Mouse (Mus musculus) embryo, embryonic 10 days (tissue): ENCODE data around the gene Nrip2.
A peak's percentile ranks its signal among the peaks of the same experiment; 100 is the strongest.

ENCODE experiments used
- DNase-seq: peaks from one replicate; pipeline ENCODE4 v3.0.0-alpha.2; 2015; ENCODE audit warnings: low spot score

Nrip2 gene

GRCm38 (mm10) chr6:128397574-128398261 is 1.4 kb upstream of the Nrip2 start:
- no peak for DNase-seq

GRCm38 (mm10) chr6:128399421-128400185 is 507 bp downstream of the Nrip2 start:
- no peak for DNase-seq

- no peak for DNase-seq
Measured at GRCm38 (mm10) chr6:128404708-128405107, 5.6 kb downstream of the Nrip2 start.

- no peak for DNase-seq
Measured at GRCm38 (mm10) chr6:128408544-128409125, 9.5 kb downstream of the Nrip2 start.

DNA sequence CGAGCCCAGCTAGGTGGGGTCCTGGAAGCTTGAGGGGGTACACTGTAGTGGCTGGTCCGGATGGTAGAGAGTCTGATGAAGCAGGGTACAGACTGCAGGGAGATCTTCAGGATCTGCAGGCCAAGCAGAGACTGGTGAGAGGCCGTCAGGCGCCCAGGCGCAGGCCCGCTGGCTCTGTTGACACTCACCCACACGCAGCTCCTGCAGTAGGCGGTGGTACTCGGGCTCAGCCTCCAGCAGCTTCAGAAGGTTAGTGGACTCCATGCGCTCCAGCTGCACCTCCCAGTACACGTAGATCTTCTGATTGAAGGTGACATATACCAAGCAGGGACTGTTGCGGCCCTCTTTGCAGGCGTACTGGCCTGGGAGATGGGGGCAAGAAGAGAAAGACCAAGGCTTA is 11.2 kb downstream of the Nrip2 start:
- DNase-seq = no peak

DNA sequence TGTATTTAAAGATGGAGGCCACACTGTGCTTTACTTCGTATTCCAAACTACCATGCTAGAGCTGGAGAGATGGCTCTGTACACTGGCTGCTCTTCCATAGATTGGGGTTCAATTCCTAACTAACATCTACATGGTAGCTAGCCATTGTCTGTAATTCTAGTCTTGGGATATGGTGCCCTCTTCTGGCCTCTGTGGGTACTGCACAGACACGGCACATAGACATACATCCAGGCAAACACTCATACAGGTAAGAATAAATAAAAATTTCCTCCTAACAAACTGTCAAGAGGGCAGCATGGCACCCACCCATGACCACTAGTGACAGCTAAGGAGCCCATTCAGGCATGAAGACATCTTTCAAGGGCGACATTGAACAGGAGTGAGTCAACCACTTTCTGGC is 12.0 kb downstream of the Nrip2 start:
- DNase-seq = peak; percentile 75

GRCm38 (mm10) chr6:128416169-128416568 is 17.1 kb downstream of the Nrip2 start:
- DNase-seq = no peak

GRCm38 (mm10) chr6:128418076-128418475 is 19.0 kb downstream of the Nrip2 start:
- no peak for DNase-seq

DNA sequence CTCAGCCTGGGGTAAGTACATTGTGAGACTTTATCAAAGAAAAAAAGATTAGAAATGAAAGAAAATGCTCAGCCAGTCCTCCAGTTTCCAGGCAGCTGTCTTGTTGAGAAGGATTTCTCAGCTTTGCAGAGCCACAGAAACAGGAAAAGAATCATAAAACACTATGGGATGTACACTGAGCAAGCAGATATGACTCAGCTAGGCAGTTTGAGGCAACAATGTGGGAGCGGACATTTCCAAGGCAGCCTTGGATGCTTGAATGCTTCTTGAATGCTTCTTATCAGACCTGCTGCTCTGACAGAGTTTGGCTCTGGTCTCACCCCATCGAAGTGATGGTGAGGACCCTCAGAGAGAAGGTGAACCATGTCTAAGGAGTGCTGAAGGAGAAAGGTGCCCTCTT is 21.9 kb downstream of the Nrip2 start:
- DNase-seq = no peak

GRCm38 (mm10) chr6:128421480-128421879 is 22.4 kb downstream of the Nrip2 start:
- no peak for DNase-seq

DNA sequence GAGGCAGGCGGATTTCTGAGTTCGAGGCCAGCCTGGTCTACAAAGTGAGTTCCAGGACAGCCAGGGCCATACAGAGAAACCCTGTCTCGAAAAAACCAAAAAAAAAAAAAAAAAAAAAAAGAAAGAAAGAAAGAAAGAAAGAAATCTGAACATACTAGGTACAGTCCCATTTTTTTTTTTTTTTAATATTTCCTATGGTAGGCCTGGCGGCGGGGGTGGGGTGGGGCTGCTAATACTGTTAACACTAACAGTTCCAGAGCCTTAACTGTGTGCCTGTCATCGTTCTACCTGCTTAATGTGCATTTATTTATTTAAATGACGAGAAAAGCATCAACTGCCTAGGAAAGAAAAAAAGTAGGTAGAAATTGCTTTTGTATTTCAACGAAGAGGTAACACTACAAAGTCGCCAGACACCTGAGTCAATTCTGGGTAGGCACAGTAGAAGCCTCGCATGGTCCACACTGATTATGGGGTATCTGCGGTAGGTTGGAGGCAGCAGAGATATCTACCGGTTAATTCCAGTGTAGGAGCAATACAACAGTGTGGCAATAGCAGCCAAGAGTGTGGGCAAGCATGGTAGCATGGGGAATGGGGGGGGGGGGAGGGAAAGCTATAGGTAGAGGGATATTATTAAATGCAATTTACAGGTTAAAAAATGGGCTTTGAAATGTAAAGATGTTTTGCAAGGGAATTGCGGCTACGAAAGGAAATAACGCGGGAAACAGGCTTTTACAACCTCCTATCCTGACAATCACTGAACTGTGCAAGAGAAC is 24.6 kb downstream of the Nrip2 start:
- DNase-seq = peak; percentile 21

GRCm38 (mm10) chr6:128424269-128425019 is 25.3 kb downstream of the Nrip2 start, which contains the start of gene Itfg2:
Gene Itfg2 (minus strand): TSS chr6:128424931.
- peak; percentile 98 for DNase-seq

DNA sequence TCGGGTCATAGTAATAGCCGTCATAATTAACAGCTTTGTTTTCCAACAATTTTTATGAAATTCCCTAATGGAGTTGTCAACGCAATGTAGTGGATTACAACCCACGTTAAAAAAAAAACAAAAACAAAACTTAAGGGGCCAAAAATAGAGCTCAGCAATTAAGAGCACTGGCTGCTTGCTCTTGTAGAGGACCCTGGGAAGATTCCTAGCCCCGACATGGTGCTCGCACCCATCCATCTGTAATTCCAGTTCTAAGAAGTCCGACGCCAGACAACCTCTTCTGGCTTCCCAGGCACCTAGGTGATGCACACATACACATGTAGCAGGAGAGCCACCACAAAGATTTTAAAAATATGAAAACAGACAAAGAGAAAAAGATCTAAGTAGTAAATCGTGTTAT is 25.9 kb downstream of the Nrip2 start:
- DNase-seq = no peak

DNA sequence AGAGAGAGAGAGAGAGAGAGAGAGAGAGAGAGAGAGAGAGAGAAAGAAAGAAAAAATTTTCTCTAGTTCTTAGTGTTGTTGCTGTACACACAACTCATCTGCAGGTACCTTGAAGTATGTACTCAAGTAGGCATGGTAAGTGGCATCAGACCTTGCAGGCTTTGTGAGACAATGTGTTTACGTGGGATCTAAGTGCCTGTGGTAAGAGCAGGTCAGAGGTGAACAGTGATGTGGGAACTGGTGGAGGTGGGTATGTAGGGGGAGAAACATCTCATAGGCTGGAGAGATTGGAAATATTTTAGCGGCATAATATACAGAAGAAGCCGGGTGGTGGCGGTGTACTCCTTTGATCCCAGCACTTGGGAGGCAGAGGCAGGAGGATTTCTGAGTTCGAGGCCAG is 28.5 kb downstream of the Nrip2 start:
- DNase-seq = no peak

GRCm38 (mm10) chr6:128429300-128429699 is 30.2 kb downstream of the Nrip2 start:
- DNase-seq = no peak

DNA sequence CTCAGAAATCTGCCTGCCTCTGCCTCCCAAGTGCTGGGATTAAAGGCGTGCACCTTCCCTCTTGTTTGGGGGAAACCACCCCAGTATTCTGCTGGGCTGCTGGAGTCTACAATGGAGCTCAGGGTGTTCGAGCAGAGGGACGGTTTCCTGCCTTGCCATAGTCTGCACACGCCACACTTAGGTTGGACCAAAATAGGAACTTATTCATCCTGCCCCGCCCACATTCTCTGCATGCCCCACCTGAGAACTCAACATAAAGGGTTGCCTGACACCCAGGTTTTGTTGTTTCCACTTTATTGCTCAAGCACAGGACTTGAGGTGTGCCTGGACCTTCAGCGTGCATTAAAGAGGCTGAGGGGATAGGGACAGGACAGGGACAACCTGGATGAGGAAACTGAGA is 30.7 kb downstream of the Nrip2 start:
- no peak for DNase-seq

- DNase-seq = no peak
Measured at GRCm38 (mm10) chr6:128432356-128432915, 33.3 kb downstream of the Nrip2 start.

- DNase-seq = no peak
Measured at GRCm38 (mm10) chr6:128433566-128433965, 34.5 kb downstream of the Nrip2 start.

- DNase-seq = no peak
Measured at GRCm38 (mm10) chr6:128435474-128435873, 36.4 kb downstream of the Nrip2 start.

GRCm38 (mm10) chr6:128436356-128437005 is 37.4 kb downstream of the Nrip2 start:
- no peak for DNase-seq

- DNase-seq = no peak
Measured at GRCm38 (mm10) chr6:128437288-128437687, 38.2 kb downstream of the Nrip2 start.
